Mouse (Mus musculus): ENCODE data around the gene Myh7. TPM values are rescaled to one million over a fixed set of nuclear protein-coding genes. Genes with fewer than 3 reads are reported as not detected.

Gene Myh7
- total RNA-seq, 1 experiment: 3.3 TPM

- Histone ChIP-seq H3K36me3 (ENCODE audit: control insufficient read depth, insufficient read depth, low read length, poor library complexity, severe bottlenecking) (no peaks in the 10 kb centered on the region), H3K4me3 (ENCODE audit: insufficient read depth in 1 of 2, low read depth in 1 of 2, low read length in 2 of 2, poor library complexity in 1 of 2, severe bottlenecking in 1 of 2) (no peak overlapping the region), H3K27ac (ENCODE audit: insufficient read depth, low read depth, low read length, poor library complexity, severe bottlenecking) (no peak overlapping the region), H3K9me3 (ENCODE audit: control insufficient read depth, insufficient read depth, low read depth, low read length) (no peaks in the 10 kb centered on the region), H3K9ac (ENCODE audit: insufficient read depth, low read depth, low read length, poor library complexity, severe bottlenecking) (no peak overlapping the region), H3K4me1 (ENCODE audit: control insufficient read depth in 2 of 2, insufficient read depth in 2 of 2, low read length in 2 of 2, poor library complexity in 1 of 2) (peaks cover under 1 to 3% of the 10 kb centered on the region in 2 experiments; a peak in 1 of 4 replicates)
- no peak for DNase-seq (ENCODE audit: low read depth, low spot score)
- in situ Hi-C loops (cut with MboI; ENCODE audit: low sequenced_read_pairs in 2 of 2, unreplicated experiment in 2 of 2): no loop called here
- TF ChIP-seq ZC3H11A (IDR thresholded peaks at IDR 0.05; ENCODE audit: borderline replicate concordance, low read depth, low read length) (no peak), ZNF384 (IDR thresholded peaks at IDR 0.05; ENCODE audit: low read depth, low read length) (no peak), HCFC1 (IDR thresholded peaks at IDR 0.05; ENCODE audit: borderline replicate concordance, insufficient read depth, low read length) (no peak), CHD2 (IDR thresholded peaks at IDR 0.05; ENCODE audit: low read depth, low read length) (no peak), MAFK (IDR thresholded peaks at IDR 0.05; ENCODE audit: insufficient read depth, low read depth, low read length) (no peak)
Observed at GRCm38 (mm10) chr14:54944939-54945338, 49.5 kb downstream of the Myh7 start.

- H3K27ac ChIP-seq (ENCODE audit: insufficient read depth, low read depth, low read length, poor library complexity, severe bottlenecking): no peak overlapping the region
Observed at GRCm38 (mm10) chr14:54943971-54944370, 50.5 kb downstream of the Myh7 start.

GRCm38 (mm10) chr14:54942479-54942878, 51.9 kb downstream of the Myh7 start:
- Histone ChIP-seq H3K9ac (ENCODE audit: insufficient read depth, low read depth, low read length, poor library complexity, severe bottlenecking) (no peak overlapping the region), H3K36me3 (ENCODE audit: control insufficient read depth, insufficient read depth, low read length, poor library complexity, severe bottlenecking) (no peaks in the 10 kb centered on the region), H3K4me3 (ENCODE audit: insufficient read depth in 1 of 2, low read depth in 1 of 2, low read length in 2 of 2, poor library complexity in 1 of 2, severe bottlenecking in 1 of 2) (no peak overlapping the region), H3K27ac (ENCODE audit: insufficient read depth, low read depth, low read length, poor library complexity, severe bottlenecking) (no peak overlapping the region), H3K9me3 (ENCODE audit: control insufficient read depth, insufficient read depth, low read depth, low read length) (no peaks in the 10 kb centered on the region), H3K4me1 (ENCODE audit: control insufficient read depth in 2 of 2, insufficient read depth in 2 of 2, low read length in 2 of 2, poor library complexity in 1 of 2) (peaks cover 3 to 9% of the 10 kb centered on the region in 2 experiments; a peak in 2 of 4 replicates)
- no peak for DNase-seq (ENCODE audit: low read depth, low spot score)
- in situ Hi-C loops (cut with MboI; ENCODE audit: low sequenced_read_pairs in 2 of 2, unreplicated experiment in 2 of 2): no loop called here
- no peak for TF ChIP-seq HCFC1 (IDR thresholded peaks at IDR 0.05; ENCODE audit: borderline replicate concordance, insufficient read depth, low read length)
- no peak for TF ChIP-seq ZNF384 (IDR thresholded peaks at IDR 0.05; ENCODE audit: low read depth, low read length)
- no peak for TF ChIP-seq CHD2 (IDR thresholded peaks at IDR 0.05; ENCODE audit: low read depth, low read length)
- TF ChIP-seq ZC3H11A (IDR thresholded peaks at IDR 0.05; ENCODE audit: borderline replicate concordance, low read depth, low read length): no peak
- no peak for TF ChIP-seq MAFK (IDR thresholded peaks at IDR 0.05; ENCODE audit: insufficient read depth, low read depth, low read length)

More at GRCm38 (mm10) chr14:54943971-54944370, 50.5 kb downstream of the Myh7 start:
- no peak for DNase-seq (ENCODE audit: low read depth, low spot score)
- Histone ChIP-seq H3K36me3 (ENCODE audit: control insufficient read depth, insufficient read depth, low read length, poor library complexity, severe bottlenecking) (no peaks in the 10 kb centered on the region), H3K4me1 (ENCODE audit: control insufficient read depth in 2 of 2, insufficient read depth in 2 of 2, low read length in 2 of 2, poor library complexity in 1 of 2) (peaks cover 3 to 6% of the 10 kb centered on the region in 2 experiments; a peak in 2 of 4 replicates), H3K4me3 (ENCODE audit: insufficient read depth in 1 of 2, low read depth in 1 of 2, low read length in 2 of 2, poor library complexity in 1 of 2, severe bottlenecking in 1 of 2) (no peak overlapping the region), H3K9ac (ENCODE audit: insufficient read depth, low read depth, low read length, poor library complexity, severe bottlenecking) (no peak overlapping the region), H3K9me3 (ENCODE audit: control insufficient read depth, insufficient read depth, low read depth, low read length) (no peaks in the 10 kb centered on the region)
- no peak for TF ChIP-seq MAFK (IDR thresholded peaks at IDR 0.05; ENCODE audit: insufficient read depth, low read depth, low read length)
- TF ChIP-seq CHD2 (IDR thresholded peaks at IDR 0.05; ENCODE audit: low read depth, low read length): no peak
- TF ChIP-seq ZC3H11A (IDR thresholded peaks at IDR 0.05; ENCODE audit: borderline replicate concordance, low read depth, low read length): no peak
- TF ChIP-seq HCFC1 (IDR thresholded peaks at IDR 0.05; ENCODE audit: borderline replicate concordance, insufficient read depth, low read length): no peak
- no peak for TF ChIP-seq ZNF384 (IDR thresholded peaks at IDR 0.05; ENCODE audit: low read depth, low read length)
- in situ Hi-C loops (cut with MboI; ENCODE audit: low sequenced_read_pairs in 2 of 2, unreplicated experiment in 2 of 2): no loop called here

- TF ChIP-seq ZNF384 (IDR thresholded peaks at IDR 0.05; ENCODE audit: low read depth, low read length): no peak
- no peak for TF ChIP-seq CHD2 (IDR thresholded peaks at IDR 0.05; ENCODE audit: low read depth, low read length)
- TF ChIP-seq HCFC1 (IDR thresholded peaks at IDR 0.05; ENCODE audit: borderline replicate concordance, insufficient read depth, low read length): no peak
- TF ChIP-seq ZC3H11A (IDR thresholded peaks at IDR 0.05; ENCODE audit: borderline replicate concordance, low read depth, low read length): no peak
- TF ChIP-seq MAFK (IDR thresholded peaks at IDR 0.05; ENCODE audit: insufficient read depth, low read depth, low read length): no peak
- in situ Hi-C loops (cut with MboI; ENCODE audit: low sequenced_read_pairs in 2 of 2, unreplicated experiment in 2 of 2): no loop called here
- Histone ChIP-seq H3K4me3 (ENCODE audit: insufficient read depth in 1 of 2, low read depth in 1 of 2, low read length in 2 of 2, poor library complexity in 1 of 2, severe bottlenecking in 1 of 2) (no peak overlapping the region), H3K9me3 (ENCODE audit: control insufficient read depth, insufficient read depth, low read depth, low read length) (no peaks in the 10 kb centered on the region), H3K27ac (ENCODE audit: insufficient read depth, low read depth, low read length, poor library complexity, severe bottlenecking) (no peak overlapping the region), H3K9ac (ENCODE audit: insufficient read depth, low read depth, low read length, poor library complexity, severe bottlenecking) (no peak overlapping the region), H3K36me3 (ENCODE audit: control insufficient read depth, insufficient read depth, low read length, poor library complexity, severe bottlenecking) (no peaks in the 10 kb centered on the region), H3K4me1 (ENCODE audit: control insufficient read depth in 2 of 2, insufficient read depth in 2 of 2, low read length in 2 of 2, poor library complexity in 1 of 2) (peaks cover 3 to 9% of the 10 kb centered on the region in 2 experiments; a peak in 2 of 4 replicates)
- DNase-seq (ENCODE audit: low read depth, low spot score): no peak
Observed at GRCm38 (mm10) chr14:54941024-54941978, 53.1 kb downstream of the Myh7 start.

Measured in ES-E14 (cell line).